Mouse (Mus musculus) liver (tissue): ENCODE data around the gene Dglucy.

Experiments
- DNase-seq: peaks from one replicate; pipeline ENCODE4 v3.0.0-alpha.2; 2020; ENCODE audit warnings: mixed read lengths

The Dglucy gene

GRCm38 (mm10) chr12:100778934-100779865 lies at the start of gene Dglucy:
Dglucy (plus strand) TSS chr12:100779057.
- DNase-seq: peak; percentile 42

DNA sequence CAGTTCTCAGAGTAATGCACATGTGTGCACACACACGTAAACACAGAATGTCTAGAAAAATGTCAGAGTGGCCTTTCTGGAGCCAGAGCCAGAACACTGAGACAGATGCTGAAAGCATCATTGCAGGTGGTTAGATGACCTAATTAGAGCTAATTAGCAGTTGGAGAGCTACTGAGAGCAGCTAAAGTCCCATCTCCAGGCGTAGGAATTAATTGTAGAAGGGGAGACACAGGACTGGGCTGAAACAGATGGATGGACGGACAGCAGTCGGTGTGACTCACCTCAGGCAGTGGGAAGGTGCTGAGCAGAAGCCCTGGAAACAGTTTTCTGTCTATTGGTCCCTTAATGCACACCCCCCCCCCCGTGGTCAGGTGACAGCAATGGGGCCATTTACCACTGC lies 43.7 kb upstream of the Dglucy start:
- no peak for DNase-seq

- no peak for DNase-seq
These were observed 43.3 kb upstream of the Dglucy start for GRCm38 (mm10) chr12:100735581-100735980.

- no peak for DNase-seq
These were observed 40.4 kb upstream of the Dglucy start for GRCm38 (mm10) chr12:100738498-100738897.

- DNase-seq: no peak
These were observed 39.8 kb upstream of the Dglucy start for GRCm38 (mm10) chr12:100739011-100739570.

DNA sequence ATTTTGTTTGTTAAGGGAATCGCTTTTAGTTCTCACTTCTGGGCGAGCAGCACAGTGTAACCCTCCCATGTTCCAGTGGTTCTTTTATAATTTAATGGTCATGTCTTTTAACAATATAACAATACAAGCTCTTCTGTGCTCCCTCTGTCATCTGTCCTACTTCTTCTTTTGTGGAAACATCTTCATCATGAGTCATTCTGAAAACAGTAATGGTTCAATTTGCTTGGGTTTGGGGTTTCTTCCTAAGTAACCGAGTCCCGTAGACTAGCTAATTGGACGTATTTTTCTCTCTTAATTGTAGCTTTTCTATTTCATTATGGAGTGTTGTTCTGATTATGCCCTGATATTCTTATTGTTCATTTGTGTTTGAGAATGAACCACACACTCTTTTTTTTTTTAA lies 38.5 kb upstream of the Dglucy start:
- no peak for DNase-seq

GRCm38 (mm10) chr12:100742468-100742867 lies 36.4 kb upstream of the Dglucy start:
- DNase-seq: no peak

- no peak for DNase-seq
These were observed 25.9 kb upstream of the Dglucy start for GRCm38 (mm10) chr12:100752977-100753376.

GRCm38 (mm10) chr12:100753716-100754115 lies 25.1 kb upstream of the Dglucy start:
- DNase-seq: no peak

- no peak for DNase-seq
These were observed 21.4 kb upstream of the Dglucy start for GRCm38 (mm10) chr12:100757427-100757826.

- DNase-seq: no peak
These were observed 16.0 kb upstream of the Dglucy start for GRCm38 (mm10) chr12:100762663-100763425.

DNA sequence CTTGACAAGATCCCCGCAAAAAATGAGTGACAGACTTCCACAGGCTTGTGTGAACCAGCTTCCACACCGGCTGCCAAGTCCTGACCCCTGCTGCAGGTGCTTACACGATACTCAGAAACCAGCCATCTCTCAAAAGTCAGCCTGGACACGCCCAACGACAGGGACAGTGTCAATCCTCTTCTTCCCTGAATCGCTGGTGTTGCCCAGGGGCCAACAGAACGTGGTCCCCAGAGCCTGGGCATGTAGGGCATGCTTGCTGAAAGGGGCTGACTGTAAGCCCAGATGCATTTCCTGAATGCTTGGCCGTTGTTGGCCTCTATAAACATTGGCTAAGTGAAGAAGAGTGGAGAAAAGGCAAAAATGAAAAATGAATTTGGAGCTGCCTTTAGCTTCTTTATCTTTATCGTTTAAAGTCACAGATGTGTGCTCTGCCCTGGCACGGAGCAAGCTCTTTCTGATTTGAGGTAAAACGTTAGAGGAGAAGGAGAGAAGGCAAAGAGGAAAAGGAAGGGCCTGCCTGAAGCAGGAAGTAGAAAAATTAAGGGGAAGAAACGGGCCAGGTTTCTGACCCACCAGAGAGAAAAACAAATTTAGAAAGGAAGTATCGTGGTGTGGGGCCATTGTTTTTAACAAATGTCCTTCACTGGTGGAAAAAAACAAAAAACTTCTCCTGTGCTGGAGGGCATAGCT lies 14.4 kb upstream of the Dglucy start:
- no peak for DNase-seq

DNA sequence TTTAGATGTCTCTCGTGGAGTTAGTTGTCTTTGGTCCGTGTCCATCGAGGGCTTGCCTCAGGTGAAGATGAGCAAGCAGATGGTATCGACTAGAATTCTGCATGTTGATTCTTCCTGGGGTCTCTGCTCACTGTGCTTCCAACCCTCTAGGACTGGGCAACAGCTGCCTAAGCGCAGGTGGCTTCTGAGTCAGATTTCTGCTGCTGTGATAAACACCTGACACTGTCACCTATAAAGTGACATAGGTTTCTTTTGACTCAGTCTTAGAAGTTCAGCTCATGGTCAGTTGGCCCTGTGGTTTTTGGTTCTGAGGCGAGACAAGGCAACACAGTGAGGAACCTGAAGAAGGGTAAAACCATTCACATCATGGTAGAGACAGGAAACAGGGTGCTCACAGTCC lies 9.0 kb upstream of the Dglucy start:
- DNase-seq: no peak

DNA sequence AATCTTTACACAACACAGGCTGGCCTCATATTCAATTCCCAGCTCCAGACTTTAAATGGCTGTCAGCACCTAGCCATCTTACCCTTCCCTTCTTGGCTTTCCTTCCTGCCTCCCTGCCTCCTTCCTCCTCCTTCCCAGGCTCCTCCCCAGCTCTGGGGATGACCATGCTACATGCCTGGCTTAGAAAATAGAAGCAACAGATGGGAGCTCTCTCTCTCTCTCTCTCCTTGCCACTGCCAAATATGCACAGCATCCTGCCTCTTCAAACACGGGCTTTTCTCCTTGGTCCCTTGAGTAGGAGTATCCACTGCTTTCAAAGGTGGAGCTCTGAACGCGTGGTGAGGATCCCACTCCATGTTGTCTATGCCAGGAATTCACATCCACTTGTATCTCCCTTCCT lies 8.1 kb upstream of the Dglucy start:
- no peak for DNase-seq

DNA sequence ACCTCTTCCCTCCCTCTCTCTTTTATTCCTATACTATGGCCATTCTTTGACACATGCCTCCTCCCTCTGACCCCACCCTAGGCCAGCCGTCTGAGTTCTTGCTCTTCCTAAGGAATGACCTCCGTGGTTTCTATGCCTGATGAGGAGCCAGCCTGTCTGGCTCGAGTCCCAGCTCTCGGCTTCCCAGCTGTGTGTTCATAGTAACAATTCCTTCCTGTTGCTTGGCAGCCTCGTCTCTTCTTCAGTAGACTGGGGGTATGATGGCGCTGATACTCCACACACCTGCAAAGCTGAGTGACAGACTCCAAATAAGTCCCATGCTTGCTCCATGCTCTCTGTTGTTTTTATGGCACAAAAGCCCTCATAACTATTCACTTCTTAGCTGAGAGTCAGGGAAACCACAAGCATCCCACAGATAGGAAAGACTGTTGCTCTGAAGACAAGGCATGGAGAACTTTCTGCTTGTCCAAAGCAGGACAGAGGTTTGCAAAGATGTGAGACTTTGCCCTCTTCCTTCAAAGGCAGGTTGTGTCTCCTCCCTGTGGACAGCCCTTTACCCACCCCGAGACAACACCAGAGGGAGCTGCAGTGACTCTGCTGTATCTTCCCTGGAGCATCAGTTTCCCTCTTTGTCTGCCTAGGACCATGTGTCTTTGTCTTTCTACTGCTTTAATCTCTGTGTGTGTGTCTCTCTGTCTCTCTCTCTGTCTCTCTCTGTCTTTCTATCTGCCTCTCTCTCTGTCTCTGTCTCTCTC lies 6.5 kb upstream of the Dglucy start:
- no peak for DNase-seq

- no peak for DNase-seq
These were observed 4.1 kb upstream of the Dglucy start for GRCm38 (mm10) chr12:100774756-100775155.

GRCm38 (mm10) chr12:100775291-100775690 lies 3.6 kb upstream of the Dglucy start:
- no peak for DNase-seq

DNA sequence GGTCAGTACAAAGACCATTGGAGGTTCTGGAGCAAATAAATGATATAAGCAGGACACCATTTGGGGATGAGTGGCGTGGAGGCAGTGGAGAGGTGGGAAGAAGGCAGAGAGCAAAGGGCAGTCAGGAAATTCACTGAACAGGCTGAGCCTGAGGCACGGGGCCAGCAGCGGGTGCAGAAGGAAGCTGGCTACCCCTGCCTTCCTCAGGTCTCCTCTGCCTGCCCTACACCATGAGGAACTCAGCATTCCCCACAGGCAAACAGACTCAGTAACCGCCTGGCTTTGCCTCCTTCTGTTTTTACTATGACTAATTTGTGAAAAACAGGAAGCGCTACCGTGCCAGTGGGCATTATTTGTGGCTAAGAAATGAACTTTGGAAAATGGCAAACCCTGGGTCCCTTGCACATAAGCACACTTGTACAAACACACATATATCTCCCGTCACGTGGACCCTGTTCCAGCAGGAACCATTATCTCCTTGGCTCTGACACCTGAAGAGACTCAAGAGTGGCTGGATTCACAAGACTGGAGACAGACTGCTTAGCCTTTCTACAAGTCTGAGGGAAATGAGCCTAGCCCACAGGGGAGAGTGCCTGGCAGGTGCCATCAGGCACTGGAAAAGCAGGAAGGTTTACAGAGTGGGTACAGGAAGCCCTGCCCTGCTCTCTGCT lies 2.8 kb upstream of the Dglucy start:
- DNase-seq: no peak

DNA sequence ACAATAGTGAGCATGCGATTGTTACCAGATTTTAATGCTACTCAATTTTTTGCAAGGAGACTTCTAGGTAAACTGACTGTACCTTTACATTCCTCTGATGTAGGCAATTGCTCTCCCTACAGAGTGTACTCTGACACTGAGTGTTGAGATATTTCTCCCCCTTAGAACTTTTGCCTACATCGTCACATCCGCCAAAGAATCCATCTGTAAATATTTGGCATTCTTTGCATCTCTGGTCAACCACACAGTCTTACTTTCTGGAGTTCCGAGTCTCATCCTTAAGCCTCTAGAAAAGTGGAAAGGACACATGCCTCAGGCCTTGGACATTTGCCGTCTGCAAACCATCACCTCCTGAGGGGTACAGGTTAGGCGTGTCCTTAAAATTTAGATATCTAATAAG lies 1.9 kb upstream of the Dglucy start:
- no peak for DNase-seq

DNA sequence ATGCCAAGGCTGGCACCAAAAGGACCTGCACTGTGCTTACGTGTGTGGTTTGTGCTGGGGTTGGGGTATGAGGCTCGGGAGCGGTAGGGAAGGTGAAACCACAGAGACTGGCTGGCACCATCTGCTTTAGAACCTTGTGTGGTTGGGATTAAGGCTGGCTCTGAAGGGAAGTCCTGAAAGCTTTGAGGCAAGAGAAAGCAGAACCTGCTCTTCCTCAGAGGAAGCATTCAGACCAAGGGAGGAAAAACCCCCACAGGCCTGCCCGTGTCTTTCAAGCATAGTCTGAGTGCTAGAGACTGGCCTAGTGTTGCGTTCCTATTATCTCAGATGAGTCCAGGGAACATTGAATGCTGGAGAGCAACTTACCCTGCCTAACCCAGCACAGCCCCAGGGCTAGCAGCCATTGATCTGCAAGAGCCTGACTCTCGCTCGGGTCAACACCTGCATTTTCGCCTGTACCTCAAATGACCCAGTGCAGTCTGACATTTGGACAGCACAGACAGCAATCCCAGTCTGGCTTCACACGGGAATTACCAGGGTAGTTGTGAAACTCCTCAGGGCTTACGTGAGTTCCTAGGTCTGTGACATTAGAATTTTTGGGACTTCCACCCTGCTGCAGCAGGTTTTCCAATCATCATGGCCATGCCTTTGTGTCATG lies 452 bp upstream of the Dglucy start:
- no peak for DNase-seq

- no peak for DNase-seq
These were observed 1.6 kb downstream of the Dglucy start for GRCm38 (mm10) chr12:100780416-100780815.
